10 mouse cellular contexts compared by ENCODE assay signal in the genomic region with DNA sequence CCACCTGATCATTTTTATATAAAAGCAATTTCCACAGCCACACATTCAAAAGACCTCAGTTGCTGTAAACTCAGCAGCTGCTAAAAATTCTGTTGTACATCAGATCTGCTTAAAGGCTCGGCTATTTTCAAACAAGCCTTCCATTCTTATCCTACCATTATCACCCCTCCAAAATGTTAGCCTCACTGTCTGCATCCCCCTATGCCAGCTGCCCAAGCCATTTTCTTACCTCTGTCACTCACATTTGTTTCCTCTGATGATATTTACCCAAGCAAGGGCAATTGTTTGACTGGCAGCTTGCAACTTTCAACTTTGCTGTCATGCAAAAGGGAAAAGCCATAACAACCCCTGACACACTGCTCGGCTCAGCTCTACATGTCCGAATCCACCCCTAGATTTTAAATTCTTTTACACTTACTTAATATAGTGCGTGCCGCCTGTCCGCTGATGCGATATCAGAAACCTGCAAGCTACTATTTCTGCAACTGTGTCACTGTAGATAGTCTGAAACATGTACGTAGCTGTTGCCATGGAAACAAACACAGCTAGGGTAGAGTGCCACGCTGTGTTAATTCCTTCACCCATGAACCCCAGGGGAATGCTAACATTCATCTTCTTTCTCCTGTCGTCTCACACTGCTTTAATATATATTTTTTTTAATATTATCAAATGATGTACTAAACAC.
DNase-seq lines count a peak whose midpoint lies in the region; ATAC-seq and TF ChIP-seq lines count a peak whose summit lies in the region.
"Had no signal": no experiment of that assay in that cellular context is flagged by ENCODE, and none has a peak within 500 bp of the region (broad histone marks: within the 10 kb centered on the region; RNA-seq: fewer than 3 reads in every experiment).

No protein-coding gene starts in this region.

- no peak; the same call in 1 of the 2 replicates for ATAC-seq in neural tube, embryonic 12.5 days (ENCODE audit: low FRiP score, low read depth)
- ATAC-seq in liver, embryonic 14.5 days (ENCODE audit: insufficient read depth) = peak; percentile 97
- ATAC-seq in kidney, embryonic 16.5 days (ENCODE audit: low FRiP score, low TSS enrichment) = no peak

- TF ChIP-seq CTCF in gastrocnemius, adult 2 months (IDR thresholded peaks at IDR 0.05) = no peak
- TF ChIP-seq CTCF in liver, embryonic 14.5 days (IDR thresholded peaks at IDR 0.05; ENCODE audit: low read depth) = no peak

- H3K36me3 ChIP-seq in neural tube, embryonic 12.5 days = no peaks in the 10 kb centered on the region
- H3K36me3 ChIP-seq in liver, embryonic 14.5 days (replicated peaks; ENCODE audit: control insufficient read depth, insufficient read depth, low read depth) = no peaks in the 10 kb centered on the region
- no peaks in the 10 kb centered on the region for H3K36me3 ChIP-seq in splenic B cell, adult 2 months (ENCODE audit: control insufficient read depth, insufficient read depth, low read length, poor library complexity, severe bottlenecking)
- H3K36me3 ChIP-seq in kidney, embryonic 16.5 days (ENCODE audit: insufficient read depth, low read length) = no peaks in the 10 kb centered on the region

- no peaks in the 10 kb centered on the region for H3K27me3 ChIP-seq in neural tube, embryonic 12.5 days (replicated peaks)
- no peaks in the 10 kb centered on the region for H3K27me3 ChIP-seq in liver, embryonic 14.5 days (ENCODE audit: control insufficient read depth, insufficient read depth, low read length)
- no peaks in the 10 kb centered on the region for H3K27me3 ChIP-seq in splenic B cell, adult 2 months (ENCODE audit: control insufficient read depth, insufficient read depth, low read length, poor library complexity, severe bottlenecking)
- no peaks in the 10 kb centered on the region for H3K27me3 ChIP-seq in kidney, embryonic 16.5 days (ENCODE audit: insufficient read depth, low read length)

- peak overlapping the region; percentile 17; the same call in 1 of the 2 replicates for H3K4me2 ChIP-seq in neural tube, embryonic 12.5 days (replicated peaks)
- H3K4me2 ChIP-seq in liver, embryonic 14.5 days (ENCODE audit: low read depth) = peak overlapping the region; percentile 65
- H3K4me2 ChIP-seq in kidney, embryonic 16.5 days (replicated peaks; ENCODE audit: low read depth, low read length) = no peak overlapping the region

- H3K4me3 ChIP-seq in gastrocnemius, adult 2 months = no peak overlapping the region
- no peak overlapping the region for H3K4me3 ChIP-seq in neural tube, embryonic 12.5 days
- peak overlapping the region; percentile 53 to 67 for H3K4me3 ChIP-seq in liver, embryonic 14.5 days (ENCODE audit: insufficient read depth in 1 of 2, low read depth in 2 of 2, low read length in 2 of 2)
- no peak overlapping the region for H3K4me3 ChIP-seq in kidney, embryonic 16.5 days (ENCODE audit: low read length)

- intact Hi-C loops in gastrocnemius, adult 2 months (cut with DNase I) = no loop called here
- intact Hi-C loops in gastrocnemius, postnatal 36 days (cut with DNase I) = no loop called here

- WGBS in neural tube, embryonic 12.5 days = 62% methylated on average over 10 of the region's 10 CpGs
- 34% methylated on average over 10 of the region's 10 CpGs for WGBS in liver, embryonic 14.5 days (ENCODE audit: insufficient replicate concordance)
- WGBS in kidney, embryonic 16.5 days = 60% methylated on average over 10 of the region's 10 CpGs

- peak; percentile 89 for TF ChIP-seq EP300 in liver, embryonic 14.5 days (IDR thresholded peaks at IDR 0.05; ENCODE audit: low read depth)

- peak overlapping the region; percentile 36 for H3K27ac ChIP-seq in gastrocnemius, adult 2 months
- H3K27ac ChIP-seq in neural tube, embryonic 12.5 days = peak overlapping the region; percentile 37; the same call in 1 of the 2 replicates
- H3K27ac ChIP-seq in liver, embryonic 14.5 days = peak overlapping the region; percentile 75
- H3K27ac ChIP-seq in kidney, embryonic 16.5 days (ENCODE audit: low read length) = no peak overlapping the region

- no peak for DNase-seq in gastrocnemius, adult 2 months
- DNase-seq in gastrocnemius, postnatal 36 days = no peak
- DNase-seq in neural tube, embryonic 10.5 days (ENCODE audit: extremely low spot score, low spot score) = no peak
- DNase-seq in liver, embryonic 14.5 days (ENCODE audit: low read depth in 3 of 3, low spot score in 3 of 3) = peak; percentile 80 to 84 (median 83)
- DNase-seq in splenic B cell, adult 2 months (ENCODE audit: low read depth, low spot score) = peak; percentile 87
- no peak for DNase-seq in right cerebral cortex, postnatal 14 days
- DNase-seq: cerebellum, postnatal 36 days; kidney, postnatal 10 days had no signal

- H3K4me1 ChIP-seq in neural tube, embryonic 12.5 days = peaks cover 35% of the 10 kb centered on the region
- peaks cover 13 to 20% of the 10 kb centered on the region in 2 experiments; a peak in 3 of 4 replicates for H3K4me1 ChIP-seq in liver, embryonic 14.5 days (replicated peaks; ENCODE audit: control insufficient read depth in 2 of 2, insufficient read depth in 2 of 2, low read length in 1 of 2)
- peaks cover 8% of the 10 kb centered on the region; the same call in 1 of the 2 replicates for H3K4me1 ChIP-seq in kidney, embryonic 16.5 days (ENCODE audit: insufficient read depth, low read length)

- H3K9ac ChIP-seq in neural tube, embryonic 12.5 days = no peak overlapping the region
- peak overlapping the region; percentile 63 for H3K9ac ChIP-seq in liver, embryonic 14.5 days (replicated peaks)
- H3K9ac ChIP-seq in kidney, embryonic 16.5 days (replicated peaks; ENCODE audit: low read length) = no peak overlapping the region

- no peaks in the 10 kb centered on the region for H3K9me3 ChIP-seq in neural tube, embryonic 12.5 days
- H3K9me3 ChIP-seq in liver, embryonic 14.5 days (ENCODE audit: control insufficient read depth, low read length) = no peaks in the 10 kb centered on the region
- H3K9me3 ChIP-seq in kidney, embryonic 16.5 days (ENCODE audit: low read length) = no peaks in the 10 kb centered on the region

Comparison
In these comparisons a context has a peak if more than half of its experiments do, and no peak if none do; other contexts are left out.
1. DNase-seq: peak in liver, embryonic 14.5 days (3 of 3) and splenic B cell, adult 2 months (single experiment); none in gastrocnemius, adult 2 months (single experiment), gastrocnemius, postnatal 36 days (0 of 2), neural tube, embryonic 10.5 days (single experiment) and right cerebral cortex, postnatal 14 days (single experiment).
2. H3K4me3 ChIP-seq: peak in liver, embryonic 14.5 days (2 of 2); none in gastrocnemius, adult 2 months (single experiment), neural tube, embryonic 12.5 days (single experiment) and kidney, embryonic 16.5 days (single experiment).